Mouse (Mus musculus): Measurements from ENCODE around the gene Batf2. TPM values are rescaled to one million over a fixed set of nuclear protein-coding genes. Genes with fewer than 3 reads are reported as not detected.

Batf2 gene
- polyA plus RNA-seq (2015; fragmentation: Nextera tagmentation; extraction: Ambion mirVana) = 0.42 and 0.56 TPM in 2 replicates

GRCm38 (mm10) chr19:6140678-6141393 lies at the start of gene Batf2:
Batf2 (plus strand) TSS chr19:6140983.
- Histone ChIP-seq H3K4me3 (peak within 1 kb of the TSS; percentile 79), H3K4me2 (peak within 1 kb of the TSS; percentile 82), H3K36me3 (peaks cover 15% of the 10 kb centered on the region), H3K9me3 (no peaks in the 10 kb centered on the region), H3K9ac (peak within 1 kb of the TSS; percentile 85), H3K4me1 (peaks cover 16% of the 10 kb centered on the region), H3K27me3 (no peaks in the 10 kb centered on the region), H3K27ac (peak within 1 kb of the TSS; percentile 95)
- ATAC-seq (ENCODE audit: borderline replicate concordance, extremely low read depth, low FRiP score, low TSS enrichment) = peak; percentile 94
- under 1% methylated on average over 68 of the region's 68 CpGs for WGBS

GRCm38 (mm10) chr19:6094119-6094518 lies 46.7 kb upstream of the Batf2 start, which contains the start of gene AC131692.1:
AC131692.1 (plus strand) TSS chr19:6094419.
- Histone ChIP-seq H3K4me3 (no peak within 1 kb of the TSS), H3K36me3 (peaks cover 60% of the 10 kb centered on the region)

GRCm38 (mm10) chr19:6097847-6098246 lies 42.9 kb upstream of the Batf2 start:
- Histone ChIP-seq H3K9me3 (no peaks in the 10 kb centered on the region), H3K27me3 (no peaks in the 10 kb centered on the region), H3K4me1 (no peaks in the 10 kb centered on the region), H3K36me3 (peaks cover 24% of the 10 kb centered on the region), H3K4me2 (no peak overlapping the region), H3K9ac (no peak overlapping the region), H3K4me3 (no peak overlapping the region), H3K27ac (no peak overlapping the region)
- WGBS = 73% methylated on average over 3 of the region's 3 CpGs
- ATAC-seq (ENCODE audit: borderline replicate concordance, extremely low read depth, low FRiP score, low TSS enrichment) = no peak

More at GRCm38 (mm10) chr19:6094119-6094518, 46.7 kb upstream of the Batf2 start, which contains the start of gene AC131692.1:
- no peaks in the 10 kb centered on the region for H3K9me3 ChIP-seq
- H3K27me3 ChIP-seq = no peaks in the 10 kb centered on the region
- H3K27ac ChIP-seq = no peak within 1 kb of the TSS
- no peak within 1 kb of the TSS for H3K9ac ChIP-seq
- no peaks in the 10 kb centered on the region for H3K4me1 ChIP-seq
- WGBS = 87% methylated on average over 7 of the region's 7 CpGs
- no peak for ATAC-seq (ENCODE audit: borderline replicate concordance, extremely low read depth, low FRiP score, low TSS enrichment)
- no peak within 1 kb of the TSS for H3K4me2 ChIP-seq

- whole genome bisulfite sequencing = 57% methylated on average over 6 of the region's 6 CpGs
- no peak overlapping the region for H3K9ac ChIP-seq
- no peak overlapping the region for H3K4me2 ChIP-seq
- no peaks in the 10 kb centered on the region for H3K4me1 ChIP-seq
- no peaks in the 10 kb centered on the region for H3K9me3 ChIP-seq
- H3K4me3 ChIP-seq = no peak overlapping the region
- no peaks in the 10 kb centered on the region; the same call in 1 of the 2 replicates for H3K36me3 ChIP-seq
- no peak overlapping the region for H3K27ac ChIP-seq
- no peak for ATAC-seq (ENCODE audit: borderline replicate concordance, extremely low read depth, low FRiP score, low TSS enrichment)
- H3K27me3 ChIP-seq = no peaks in the 10 kb centered on the region
Measured at GRCm38 (mm10) chr19:6101186-6101585, 39.6 kb upstream of the Batf2 start.

GRCm38 (mm10) chr19:6102169-6102853 lies 38.5 kb upstream of the Batf2 start:
- WGBS = 71% methylated on average over 6 of the region's 6 CpGs
- Histone ChIP-seq H3K4me3 (no peak overlapping the region), H3K27me3 (no peaks in the 10 kb centered on the region), H3K9me3 (no peaks in the 10 kb centered on the region), H3K27ac (no peak overlapping the region), H3K4me2 (no peak overlapping the region), H3K4me1 (no peaks in the 10 kb centered on the region), H3K9ac (no peak overlapping the region), H3K36me3 (no peaks in the 10 kb centered on the region; the same call in 1 of the 2 replicates)
- no peak for ATAC-seq (ENCODE audit: borderline replicate concordance, extremely low read depth, low FRiP score, low TSS enrichment)

GRCm38 (mm10) chr19:6104476-6104875 lies 36.3 kb upstream of the Batf2 start:
- Histone ChIP-seq H3K4me3 (no peak overlapping the region), H3K27me3 (no peaks in the 10 kb centered on the region), H3K9ac (no peak overlapping the region), H3K9me3 (no peaks in the 10 kb centered on the region), H3K36me3 (no peaks in the 10 kb centered on the region), H3K27ac (no peak overlapping the region), H3K4me2 (no peak overlapping the region), H3K4me1 (no peaks in the 10 kb centered on the region)
- 75% methylated on average over 4 of the region's 4 CpGs for WGBS
- ATAC-seq (ENCODE audit: borderline replicate concordance, extremely low read depth, low FRiP score, low TSS enrichment) = no peak

GRCm38 (mm10) chr19:6105586-6105985 lies 35.2 kb upstream of the Batf2 start, which contains the start of gene Naaladl1:
Naaladl1 (plus strand) TSS chr19:6105782.
- no peaks in the 10 kb centered on the region for H3K9me3 ChIP-seq
- H3K4me1 ChIP-seq = no peaks in the 10 kb centered on the region
- 82% methylated on average over 7 of the region's 7 CpGs for WGBS
- H3K9ac ChIP-seq = no peak within 1 kb of the TSS
- H3K36me3 ChIP-seq = no peaks in the 10 kb centered on the region
- no peak for ATAC-seq (ENCODE audit: borderline replicate concordance, extremely low read depth, low FRiP score, low TSS enrichment)
- H3K27ac ChIP-seq = no peak within 1 kb of the TSS
- no peaks in the 10 kb centered on the region for H3K27me3 ChIP-seq
- H3K4me3 ChIP-seq = no peak within 1 kb of the TSS
- no peak within 1 kb of the TSS for H3K4me2 ChIP-seq

GRCm38 (mm10) chr19:6113116-6113515 lies 27.7 kb upstream of the Batf2 start:
- no peak overlapping the region for H3K4me2 ChIP-seq
- WGBS = 29% methylated on average over 6 of the region's 6 CpGs
- peaks cover 25% of the 10 kb centered on the region for H3K36me3 ChIP-seq
- no peaks in the 10 kb centered on the region for H3K27me3 ChIP-seq
- ATAC-seq (ENCODE audit: borderline replicate concordance, extremely low read depth, low FRiP score, low TSS enrichment) = no peak
- H3K27ac ChIP-seq = no peak overlapping the region
- peaks cover 14% of the 10 kb centered on the region for H3K4me1 ChIP-seq
- no peaks in the 10 kb centered on the region for H3K9me3 ChIP-seq
- no peak overlapping the region for H3K4me3 ChIP-seq
- no peak overlapping the region for H3K9ac ChIP-seq

GRCm38 (mm10) chr19:6116113-6116850 lies 24.5 kb upstream of the Batf2 start:
- peaks cover 25% of the 10 kb centered on the region for H3K36me3 ChIP-seq
- H3K9me3 ChIP-seq = no peaks in the 10 kb centered on the region
- no peaks in the 10 kb centered on the region for H3K27me3 ChIP-seq
- peak overlapping the region; percentile 85; the same call in 1 of the 2 replicates for H3K4me2 ChIP-seq
- WGBS = 87% methylated on average over 15 of the region's 15 CpGs
- H3K27ac ChIP-seq = no peak overlapping the region
- 0 out of 2 replicates have a peak overlapping the region, but pooled peaks have one; percentile 2 for H3K9ac ChIP-seq
- 0 out of 2 replicates have a peak overlapping the region, but pooled peaks have one; percentile 6 for H3K4me3 ChIP-seq
- no peak for ATAC-seq (ENCODE audit: borderline replicate concordance, extremely low read depth, low FRiP score, low TSS enrichment)
- peaks cover 22% of the 10 kb centered on the region for H3K4me1 ChIP-seq

- Histone ChIP-seq H3K4me2 (peak overlapping the region; percentile 85), H3K36me3 (peaks cover 25% of the 10 kb centered on the region)
Measured at GRCm38 (mm10) chr19:6117346-6117985, 23.3 kb upstream of the Batf2 start.

GRCm38 (mm10) chr19:6117986-6118676 lies 22.7 kb upstream of the Batf2 start, which contains the start of gene Sac3d1:
Sac3d1 (minus strand) TSS chr19:6118650.
- peaks cover 22% of the 10 kb centered on the region for H3K4me1 ChIP-seq
- under 1% methylated on average over 76 of the region's 77 CpGs for WGBS
- H3K27me3 ChIP-seq = no peaks in the 10 kb centered on the region
- peaks cover 25% of the 10 kb centered on the region for H3K36me3 ChIP-seq
- H3K4me3 ChIP-seq = peak within 1 kb of the TSS; percentile 70
- peak within 1 kb of the TSS; percentile 81 for H3K9ac ChIP-seq
- H3K4me2 ChIP-seq = peak within 1 kb of the TSS; percentile 85
- no peaks in the 10 kb centered on the region for H3K9me3 ChIP-seq
- H3K27ac ChIP-seq = peak within 1 kb of the TSS; percentile 99
- peak; percentile 87 for ATAC-seq (ENCODE audit: borderline replicate concordance, extremely low read depth, low FRiP score, low TSS enrichment)

More at GRCm38 (mm10) chr19:6117346-6117985, 23.3 kb upstream of the Batf2 start:
- Histone ChIP-seq H3K9me3 (no peaks in the 10 kb centered on the region), H3K27me3 (no peaks in the 10 kb centered on the region), H3K9ac (peak overlapping the region; percentile 81), H3K4me1 (peaks cover 22% of the 10 kb centered on the region), H3K4me3 (peak overlapping the region; percentile 70), H3K27ac (peak overlapping the region; percentile 99)
- 3% methylated on average over 32 of the region's 32 CpGs for WGBS
- no peak for ATAC-seq (ENCODE audit: borderline replicate concordance, extremely low read depth, low FRiP score, low TSS enrichment)

Data from lung, embryonic 15.5 days (tissue).